Mouse (Mus musculus) embryonic facial prominence, embryonic 15.5 days (tissue): ENCODE measurements around the gene Nwd1. TPM values are rescaled to one million over a fixed set of nuclear protein-coding genes. Genes with fewer than 3 reads are reported as not detected.

Experiments
- microRNA-seq: library from miRNA; unstranded; fragments of <30 nt; microRNA quantifications from one replicate; pipeline ENCODE4, GENCODE M21; 2016; ENCODE audit warnings: borderline number of aligned reads
- polyA plus RNA-seq: library from polyadenylated mRNA; unstranded; fragments of >200 nt; fragmentation: Nextera tagmentation; extraction: Ambion mirVana; gene quantifications from 2 replicates; pipeline ENCODE4 v1.2.1, GENCODE M21; 2015

The Nwd1 gene
- polyA plus RNA-seq, 1 experiment from 2014 or later: 0.27 TPM

Small RNA genes lying within 50 kb of the gene (microRNA-seq; reads per million reads assigned to microRNA genes)
- gene Gm26237: not detected

Other genes starting within 250 kb of the Nwd1 start
- gene Eps15l1, start 225.3 kb upstream of the Nwd1 start, polyA plus RNA-seq: 54.2 and 56.6 TPM in 2 replicates
- 1.0 and 1.2 TPM in 2 replicates for gene Calr3, start 202.8 kb upstream of the Nwd1 start, polyA plus RNA-seq
- gene 1700030K09Rik, start 202.8 kb upstream of the Nwd1 start, polyA plus RNA-seq: 15.7 and 17.0 TPM in 2 replicates
- gene Cherp, start 171.5 kb upstream of the Nwd1 start, polyA plus RNA-seq: 56.3 and 68.6 TPM in 2 replicates
- 21.3 and 24.8 TPM in 2 replicates for gene Slc35e1, start 154.1 kb upstream of the Nwd1 start, polyA plus RNA-seq
- gene Med26, start 98.4 kb upstream of the Nwd1 start, polyA plus RNA-seq: 18.4 and 20.4 TPM in 2 replicates
- gene Smim7, start 75.6 kb upstream of the Nwd1 start, polyA plus RNA-seq: 116 and 121 TPM in 2 replicates
- 35.2 and 37.2 TPM in 2 replicates for gene Tmem38a, start 74.7 kb upstream of the Nwd1 start, polyA plus RNA-seq
- gene Sin3b, start 76.6 kb downstream of the Nwd1 start, polyA plus RNA-seq: 172 and 176 TPM in 2 replicates
- gene F2rl3, start 115.2 kb downstream of the Nwd1 start, polyA plus RNA-seq: 1.3 and 1.6 TPM in 2 replicates